Mouse (Mus musculus): ENCODE measurements at regions not wholly inside any gene's neighbourhood (a gene's known extent, or its start where the extent isn't known, plus 50 kb on each side); places are given as distances from the start of the nearest gene placed in this dataset.

DNA sequence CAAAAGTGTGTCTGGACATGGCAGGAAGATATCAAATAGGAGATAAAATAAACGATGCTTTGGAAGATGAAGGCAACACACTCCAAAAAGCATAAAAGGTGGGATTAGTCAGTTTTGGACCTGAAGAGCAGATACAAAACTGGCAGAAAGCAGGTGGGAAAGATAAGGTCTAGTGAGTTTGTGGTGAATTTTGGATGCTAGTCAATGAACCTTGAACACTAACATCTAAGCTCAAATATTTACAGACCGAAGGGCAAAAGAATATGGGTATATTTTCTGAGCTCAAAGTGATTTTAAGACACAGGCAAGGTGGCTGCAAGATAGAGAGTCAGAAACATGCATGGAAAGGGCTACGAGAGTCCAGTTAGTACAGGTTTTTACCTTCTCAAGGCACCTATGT lies 159.4 kb upstream of the Ntm start:
- Histone ChIP-seq H3K4me2 (no peak overlapping the region), H3K36me3 (ENCODE audit: control insufficient read depth, insufficient read depth, low read length) (no peaks in the 10 kb centered on the region), H3K9me3 (ENCODE audit: control insufficient read depth, low read length) (no peaks in the 10 kb centered on the region), H3K27me3 (ENCODE audit: control insufficient read depth, insufficient read depth, low read length) (no peaks in the 10 kb centered on the region), H3K9ac (ENCODE audit: low read length) (no peak overlapping the region), H3K27ac (ENCODE audit: low read depth, low read length) (no peak overlapping the region), H3K4me1 (ENCODE audit: control insufficient read depth, insufficient read depth, low read length) (no peaks in the 10 kb centered on the region), H3K4me3 (ENCODE audit: low read depth, low read length) (no peak overlapping the region)
- DNase-seq (ENCODE audit: low spot score, missing footprints) (no peak), ATAC-seq (ENCODE audit: low FRiP score) (no peak)
- 78% methylated on average over 3 of the region's 3 CpGs for WGBS

DNA sequence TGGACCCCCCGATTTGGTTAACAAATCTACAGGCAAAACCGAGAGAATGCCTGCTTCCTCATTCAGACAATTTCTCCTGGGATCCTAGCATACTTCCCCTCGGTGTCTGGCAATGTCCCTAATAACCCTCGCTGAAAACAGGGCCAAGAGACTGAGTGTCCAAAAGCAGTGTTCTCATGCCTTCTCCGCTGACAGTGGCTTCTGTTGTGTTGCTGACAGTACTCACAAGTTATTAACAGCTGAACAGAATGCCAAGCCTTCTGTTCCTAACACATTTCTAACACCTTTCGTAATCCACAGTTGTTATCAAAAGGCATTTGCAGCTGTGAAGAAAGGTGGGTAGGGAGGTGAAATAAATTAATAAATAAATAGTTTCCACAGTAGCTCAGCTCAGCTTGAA lies 166.2 kb upstream of the Ntm start:
- H3K4me1 ChIP-seq (ENCODE audit: control insufficient read depth, insufficient read depth, low read length) = no peaks in the 10 kb centered on the region
- no peak overlapping the region for H3K4me2 ChIP-seq
- H3K27me3 ChIP-seq (ENCODE audit: control insufficient read depth, insufficient read depth, low read length) = no peaks in the 10 kb centered on the region
- no peaks in the 10 kb centered on the region for H3K9me3 ChIP-seq (ENCODE audit: control insufficient read depth, low read length)
- H3K36me3 ChIP-seq (ENCODE audit: control insufficient read depth, insufficient read depth, low read length) = no peaks in the 10 kb centered on the region
- ATAC-seq (ENCODE audit: low FRiP score) = no peak
- DNase-seq (ENCODE audit: low spot score, missing footprints) = no peak
- 83% methylated on average over 6 of the region's 6 CpGs for WGBS
- no peak overlapping the region for H3K9ac ChIP-seq (ENCODE audit: low read length)
- no peak overlapping the region for H3K27ac ChIP-seq (ENCODE audit: low read depth, low read length)
- H3K4me3 ChIP-seq (ENCODE audit: low read depth, low read length) = no peak overlapping the region

DNA sequence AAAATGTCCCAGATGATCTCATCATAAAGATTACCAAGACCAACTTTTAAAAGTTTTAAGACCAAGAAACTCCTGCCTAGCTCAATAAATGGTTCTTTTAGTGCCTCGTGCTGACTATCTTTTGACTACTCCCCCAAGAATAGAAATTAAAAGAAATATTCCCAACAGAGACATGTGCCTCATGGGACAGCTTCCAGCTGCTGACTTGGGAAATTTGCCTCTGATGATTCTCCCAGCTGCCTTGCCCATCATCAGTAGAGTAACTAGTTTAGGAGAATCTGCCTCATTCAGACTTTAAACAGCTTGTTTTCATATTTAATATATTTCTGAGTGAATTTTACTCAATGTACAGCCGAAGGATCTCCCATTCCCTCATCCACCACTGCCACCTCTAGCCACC lies 168.7 kb upstream of the Ntm start:
- 94% methylated on average over 2 of the region's 2 CpGs for WGBS
- H3K9me3 ChIP-seq (ENCODE audit: control insufficient read depth, low read length) = no peaks in the 10 kb centered on the region
- no peak overlapping the region for H3K9ac ChIP-seq (ENCODE audit: low read length)
- no peaks in the 10 kb centered on the region for H3K36me3 ChIP-seq (ENCODE audit: control insufficient read depth, insufficient read depth, low read length)
- no peaks in the 10 kb centered on the region for H3K4me1 ChIP-seq (ENCODE audit: control insufficient read depth, insufficient read depth, low read length)
- DNase-seq (ENCODE audit: low spot score, missing footprints) = no peak
- H3K27me3 ChIP-seq (ENCODE audit: control insufficient read depth, insufficient read depth, low read length) = no peaks in the 10 kb centered on the region
- no peak for ATAC-seq (ENCODE audit: low FRiP score)
- H3K27ac ChIP-seq (ENCODE audit: low read depth, low read length) = no peak overlapping the region
- no peak overlapping the region for H3K4me2 ChIP-seq
- no peak overlapping the region for H3K4me3 ChIP-seq (ENCODE audit: low read depth, low read length)

DNA sequence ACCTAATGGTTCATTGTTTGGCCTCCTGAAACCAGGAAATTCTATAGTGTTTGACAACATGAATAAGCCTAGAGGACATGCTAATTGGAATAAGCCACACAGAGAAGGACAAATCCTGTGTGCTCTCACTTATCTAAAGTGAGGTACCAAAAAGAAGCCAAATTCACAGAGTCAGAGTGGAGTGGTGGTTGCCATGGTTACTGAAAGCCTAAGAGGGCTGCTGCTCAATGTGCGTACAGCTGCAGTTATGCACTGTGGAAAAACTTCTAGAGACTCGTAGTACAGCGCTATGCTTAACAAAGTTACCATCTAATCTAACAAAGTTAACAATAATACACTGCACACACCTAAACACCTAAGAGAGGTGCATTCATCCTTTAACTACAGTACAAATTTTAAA lies 171.4 kb upstream of the Ntm start:
- no peak overlapping the region for H3K27ac ChIP-seq (ENCODE audit: low read depth, low read length)
- no peak overlapping the region for H3K4me2 ChIP-seq
- no peak overlapping the region for H3K4me3 ChIP-seq (ENCODE audit: low read depth, low read length)
- H3K36me3 ChIP-seq (ENCODE audit: control insufficient read depth, insufficient read depth, low read length) = no peaks in the 10 kb centered on the region
- 55% methylated on average over 3 of the region's 3 CpGs for WGBS
- ATAC-seq (ENCODE audit: low FRiP score) (no peak), DNase-seq (ENCODE audit: low spot score, missing footprints) (no peak)
- H3K9ac ChIP-seq (ENCODE audit: low read length) = no peak overlapping the region
- no peaks in the 10 kb centered on the region for H3K27me3 ChIP-seq (ENCODE audit: control insufficient read depth, insufficient read depth, low read length)
- H3K9me3 ChIP-seq (ENCODE audit: control insufficient read depth, low read length) = no peaks in the 10 kb centered on the region
- H3K4me1 ChIP-seq (ENCODE audit: control insufficient read depth, insufficient read depth, low read length) = peaks cover 4% of the 10 kb centered on the region; the same call in 1 of the 2 replicates

DNA sequence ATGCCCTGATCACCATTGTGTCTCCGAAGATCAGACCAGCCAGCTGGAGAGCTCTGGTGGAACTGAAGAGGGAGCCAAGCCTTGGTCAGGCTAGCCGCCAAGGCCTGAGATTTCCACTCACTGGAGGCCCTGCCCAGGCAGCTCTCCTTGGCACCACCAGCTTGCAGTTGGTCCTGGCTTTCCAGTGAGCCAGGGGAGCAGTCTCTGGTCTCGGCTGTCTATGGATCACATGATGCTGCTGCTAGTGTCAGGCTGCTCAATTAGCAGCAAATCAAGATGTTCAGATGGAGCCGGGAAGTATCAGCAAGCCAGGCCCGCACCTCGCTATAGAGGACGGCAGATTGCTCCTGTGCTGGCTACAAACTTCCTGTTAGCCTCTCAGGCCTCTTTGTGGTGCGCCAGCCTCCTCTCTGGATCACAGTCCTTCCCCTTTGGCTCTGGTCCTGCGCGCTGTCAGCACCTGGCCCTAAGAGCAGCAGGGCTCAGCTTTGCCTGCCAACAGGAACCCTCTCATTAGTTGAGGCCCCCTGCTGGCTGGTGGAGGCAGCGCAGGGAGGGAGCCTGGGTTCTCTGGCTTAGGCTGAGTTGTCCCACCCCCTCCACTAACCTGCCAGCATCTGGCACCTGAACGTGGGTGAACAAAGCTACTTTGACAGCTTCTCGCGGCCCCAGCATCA lies 174.8 kb upstream of the Ntm start:
- Histone ChIP-seq H3K9ac (ENCODE audit: low read length) (no peak overlapping the region; the same call in 1 of the 2 replicates), H3K27ac (ENCODE audit: low read depth, low read length) (no peak overlapping the region), H3K4me2 (no peak overlapping the region), H3K9me3 (ENCODE audit: control insufficient read depth, low read length) (no peaks in the 10 kb centered on the region), H3K36me3 (ENCODE audit: control insufficient read depth, insufficient read depth, low read length) (no peaks in the 10 kb centered on the region), H3K4me1 (ENCODE audit: control insufficient read depth, insufficient read depth, low read length) (peaks cover 4% of the 10 kb centered on the region; the same call in 1 of the 2 replicates), H3K4me3 (ENCODE audit: low read depth, low read length) (no peak overlapping the region), H3K27me3 (ENCODE audit: control insufficient read depth, insufficient read depth, low read length) (no peaks in the 10 kb centered on the region)
- WGBS = 31% methylated on average over 14 of the region's 14 CpGs
- ATAC-seq (ENCODE audit: low FRiP score) = peak; percentile 59
- peak; percentile 98 for DNase-seq (ENCODE audit: low spot score, missing footprints)

DNA sequence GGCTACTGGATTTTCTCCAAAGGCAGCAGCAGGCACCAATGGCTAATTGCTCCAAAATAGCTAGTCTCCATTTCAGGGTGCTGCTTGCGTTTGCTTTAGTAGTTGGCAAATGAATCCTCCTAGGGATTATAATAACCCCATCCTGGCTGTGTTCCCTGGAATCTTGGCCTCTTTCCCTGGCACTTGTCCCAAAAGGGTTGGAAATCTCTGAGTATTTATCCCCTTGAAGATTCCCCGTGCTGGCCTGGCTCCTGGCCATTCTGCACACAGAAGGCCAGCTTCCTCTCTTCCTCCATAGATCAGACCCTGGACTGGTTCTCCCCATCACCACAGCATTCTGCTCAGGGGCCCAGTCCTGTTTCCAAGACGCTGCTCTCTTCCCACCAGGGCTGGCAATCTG lies 177.2 kb upstream of the Ntm start:
- H3K36me3 ChIP-seq (ENCODE audit: control insufficient read depth, insufficient read depth, low read length) = no peaks in the 10 kb centered on the region
- DNase-seq (ENCODE audit: low spot score, missing footprints) (no peak), ATAC-seq (ENCODE audit: low FRiP score) (no peak)
- peaks cover 4% of the 10 kb centered on the region; the same call in 1 of the 2 replicates for H3K4me1 ChIP-seq (ENCODE audit: control insufficient read depth, insufficient read depth, low read length)
- no peak overlapping the region for H3K4me2 ChIP-seq
- 82% methylated on average over 3 of the region's 3 CpGs for WGBS
- no peak overlapping the region for H3K9ac ChIP-seq (ENCODE audit: low read length)
- H3K27ac ChIP-seq (ENCODE audit: low read depth, low read length) = no peak overlapping the region
- H3K27me3 ChIP-seq (ENCODE audit: control insufficient read depth, insufficient read depth, low read length) = no peaks in the 10 kb centered on the region
- H3K9me3 ChIP-seq (ENCODE audit: control insufficient read depth, low read length) = no peaks in the 10 kb centered on the region
- no peak overlapping the region for H3K4me3 ChIP-seq (ENCODE audit: low read depth, low read length)

DNA sequence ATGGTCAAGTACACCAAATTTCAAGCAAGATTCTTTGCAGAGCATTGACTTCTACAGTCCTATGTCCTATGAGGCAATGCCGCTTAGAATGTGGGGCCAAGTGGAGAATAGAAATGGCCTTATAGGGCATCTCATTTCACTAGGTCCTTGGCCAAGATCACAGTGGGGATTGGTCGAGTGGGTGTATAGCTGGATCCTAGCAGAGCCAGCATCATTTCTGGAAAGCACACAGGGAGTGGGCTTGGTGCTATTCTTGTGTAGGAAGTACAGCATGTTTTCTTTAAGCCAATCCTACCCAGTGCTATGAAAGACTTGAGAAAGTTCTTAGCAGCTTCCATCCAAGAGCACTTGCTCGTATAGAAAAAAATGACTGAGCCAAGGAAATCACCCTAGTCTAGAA lies 178.2 kb upstream of the Ntm start:
- H3K36me3 ChIP-seq (ENCODE audit: control insufficient read depth, insufficient read depth, low read length) = no peaks in the 10 kb centered on the region
- WGBS = 91% methylated on average over 3 of the region's 3 CpGs

DNA sequence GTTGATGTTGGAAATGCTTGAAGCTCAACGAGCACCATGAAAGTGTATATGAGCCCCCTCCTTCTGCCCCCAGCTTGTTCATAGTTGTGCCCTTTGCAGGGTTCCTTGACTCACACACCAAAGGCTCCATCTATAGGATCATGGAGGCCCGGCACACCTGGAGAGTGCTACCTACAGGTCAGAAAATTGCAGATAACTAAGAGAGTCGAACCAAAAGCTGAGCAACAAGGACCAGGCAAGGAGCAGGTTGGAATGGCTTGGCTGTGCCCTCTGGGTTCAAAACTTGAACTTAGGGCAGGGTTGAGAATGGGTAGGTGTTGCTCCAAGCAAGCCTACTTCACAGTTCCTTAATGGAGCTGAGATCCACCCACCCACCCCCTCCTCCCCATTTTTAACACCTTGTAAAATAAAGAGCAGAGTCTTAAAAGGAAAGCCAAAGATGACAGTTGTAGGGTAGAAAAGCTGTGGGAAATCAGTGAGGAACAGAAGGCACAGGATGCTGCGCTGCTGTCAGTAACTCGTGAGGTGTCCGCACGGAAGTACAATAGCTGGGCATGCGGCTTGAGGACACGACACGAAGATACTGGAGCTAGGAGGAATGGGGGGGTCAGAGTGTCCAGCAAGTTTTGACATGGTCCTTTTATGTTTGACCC lies 180.0 kb upstream of the Ntm start:
- H3K9ac ChIP-seq (ENCODE audit: low read length) = no peak overlapping the region
- no peaks in the 10 kb centered on the region for H3K4me1 ChIP-seq (ENCODE audit: control insufficient read depth, insufficient read depth, low read length)
- no peak overlapping the region for H3K4me2 ChIP-seq
- H3K36me3 ChIP-seq (ENCODE audit: control insufficient read depth, insufficient read depth, low read length) = no peaks in the 10 kb centered on the region
- no peak overlapping the region for H3K27ac ChIP-seq (ENCODE audit: low read depth, low read length)
- H3K4me3 ChIP-seq (ENCODE audit: low read depth, low read length) = no peak overlapping the region
- H3K9me3 ChIP-seq (ENCODE audit: control insufficient read depth, low read length) = no peaks in the 10 kb centered on the region
- 90% methylated on average over 10 of the region's 10 CpGs for WGBS
- DNase-seq (ENCODE audit: low spot score, missing footprints) (no peak), ATAC-seq (ENCODE audit: low FRiP score) (no peak)
- H3K27me3 ChIP-seq (ENCODE audit: control insufficient read depth, insufficient read depth, low read length) = no peaks in the 10 kb centered on the region

More for the DNA sequence above, 178.2 kb upstream of the Ntm start:
- no peak for ATAC-seq (ENCODE audit: low FRiP score)
- Histone ChIP-seq H3K27ac (ENCODE audit: low read depth, low read length) (no peak overlapping the region), H3K4me2 (no peak overlapping the region), H3K9ac (ENCODE audit: low read length) (no peak overlapping the region), H3K9me3 (ENCODE audit: control insufficient read depth, low read length) (no peaks in the 10 kb centered on the region), H3K27me3 (ENCODE audit: control insufficient read depth, insufficient read depth, low read length) (no peaks in the 10 kb centered on the region), H3K4me3 (ENCODE audit: low read depth, low read length) (no peak overlapping the region), H3K4me1 (ENCODE audit: control insufficient read depth, insufficient read depth, low read length) (peaks cover 4% of the 10 kb centered on the region; the same call in 1 of the 2 replicates)
- no peak for DNase-seq (ENCODE audit: low spot score, missing footprints)

DNA sequence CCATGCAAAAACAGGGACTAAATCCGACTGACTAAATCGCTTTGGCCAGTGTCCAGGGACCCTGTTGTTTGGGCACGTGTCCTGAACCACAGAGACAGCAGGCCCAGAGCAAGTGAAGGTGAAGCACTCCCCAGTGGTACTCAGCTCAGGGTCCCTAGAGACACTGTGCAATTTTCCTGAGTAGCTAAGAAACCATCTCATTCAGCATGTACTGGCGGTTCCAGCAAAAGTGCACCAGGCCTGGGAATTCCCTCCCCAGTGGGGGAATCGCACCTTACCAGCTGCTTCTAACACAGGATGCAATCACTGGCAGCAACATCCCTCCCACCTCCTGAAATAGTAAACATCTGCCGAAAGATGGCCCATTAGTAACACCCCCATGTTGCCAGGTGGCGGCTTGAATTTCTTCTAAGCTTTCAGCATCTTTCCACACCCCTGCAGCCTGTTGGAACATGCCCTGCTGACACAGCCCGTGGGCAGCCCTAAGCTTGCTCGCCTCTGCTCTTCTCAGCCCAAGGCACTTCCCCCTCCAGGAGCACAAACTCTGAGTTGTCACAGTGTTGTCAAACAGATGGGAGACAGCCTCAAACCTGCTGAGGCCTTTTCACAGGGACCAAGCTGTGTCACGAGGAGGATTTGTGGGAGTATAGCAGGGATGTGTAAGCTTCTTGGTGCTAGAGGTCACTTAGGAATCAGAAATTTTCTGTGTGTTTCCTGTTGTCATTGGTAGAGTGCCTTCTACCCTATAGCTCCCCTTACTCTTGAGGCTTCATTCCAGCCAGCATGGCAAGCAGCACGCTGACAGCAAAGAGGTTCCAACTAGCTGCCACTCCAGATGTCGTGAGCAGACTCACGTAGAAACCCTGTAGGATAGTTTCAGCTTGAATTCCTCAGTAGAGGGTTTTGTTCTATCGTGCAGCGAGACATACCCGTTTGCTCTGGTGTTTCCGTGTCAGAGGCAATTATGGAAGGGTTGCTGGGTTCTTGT lies 186.8 kb upstream of the Ntm start:
- DNase-seq (ENCODE audit: low spot score, missing footprints) = peak; percentile 84
- no peaks in the 10 kb centered on the region for H3K27me3 ChIP-seq (ENCODE audit: control insufficient read depth, insufficient read depth, low read length)
- H3K27ac ChIP-seq (ENCODE audit: low read depth, low read length) = no peak overlapping the region
- no peak for ATAC-seq (ENCODE audit: low FRiP score)
- H3K4me3 ChIP-seq (ENCODE audit: low read depth, low read length) = no peak overlapping the region
- H3K4me1 ChIP-seq (ENCODE audit: control insufficient read depth, insufficient read depth, low read length) = no peaks in the 10 kb centered on the region
- no peaks in the 10 kb centered on the region for H3K36me3 ChIP-seq (ENCODE audit: control insufficient read depth, insufficient read depth, low read length)
- no peaks in the 10 kb centered on the region for H3K9me3 ChIP-seq (ENCODE audit: control insufficient read depth, low read length)
- no peak overlapping the region for H3K9ac ChIP-seq (ENCODE audit: low read length)
- WGBS = 61% methylated on average over 17 of the region's 17 CpGs
- no peak overlapping the region for H3K4me2 ChIP-seq
